Mouse (Mus musculus) layer of hippocampus, postnatal 14 days (tissue): Measurements from ENCODE around the gene Rock2. TPM values are rescaled to one million over a fixed set of nuclear protein-coding genes. Genes with fewer than 3 reads are reported as not detected.
"Not testable (repeated sequence)": the region's sequence is repeated elsewhere in the genome, so short reads cannot be mapped to it uniquely, and the experiment has no call there.

ENCODE experiments used
- DNase-seq, 2 experiments: peaks; one replicate each; pipeline ENCODE4 v3.0.0; 2021 to 2022; ENCODE audit warnings: low spot score in 2 of 2, mixed read lengths in 1 of 2
- total RNA-seq, 2 experiments: library from RNA; stranded (reverse); gene quantifications; 2 replicates each; pipeline ENCODE4 v1.2.3; 2021

Rock2 gene
- total RNA-seq, 2 experiments from 2014 or later = 99.1 to 100 TPM

DNA sequence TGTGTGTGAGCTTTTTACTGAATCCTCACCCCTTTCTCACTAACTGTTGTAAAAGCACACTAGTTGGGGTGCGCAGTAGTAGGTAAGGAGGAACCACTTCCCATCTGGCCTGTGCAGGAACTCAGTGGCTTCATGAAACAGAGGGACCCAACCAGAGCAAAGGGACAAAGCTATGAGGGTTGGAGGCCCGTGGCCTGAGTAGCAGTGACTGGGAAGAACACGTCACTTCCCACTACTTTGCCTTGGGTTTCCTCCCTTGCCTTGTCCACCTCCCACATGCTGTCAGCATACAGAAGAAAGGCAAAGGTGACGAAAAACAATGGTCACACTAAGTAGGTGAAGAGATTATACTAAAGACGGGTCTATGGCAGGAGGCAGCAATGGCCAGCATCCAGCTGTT, 101.6 kb downstream of the Rock2 start:
- no peak for DNase-seq

DNA sequence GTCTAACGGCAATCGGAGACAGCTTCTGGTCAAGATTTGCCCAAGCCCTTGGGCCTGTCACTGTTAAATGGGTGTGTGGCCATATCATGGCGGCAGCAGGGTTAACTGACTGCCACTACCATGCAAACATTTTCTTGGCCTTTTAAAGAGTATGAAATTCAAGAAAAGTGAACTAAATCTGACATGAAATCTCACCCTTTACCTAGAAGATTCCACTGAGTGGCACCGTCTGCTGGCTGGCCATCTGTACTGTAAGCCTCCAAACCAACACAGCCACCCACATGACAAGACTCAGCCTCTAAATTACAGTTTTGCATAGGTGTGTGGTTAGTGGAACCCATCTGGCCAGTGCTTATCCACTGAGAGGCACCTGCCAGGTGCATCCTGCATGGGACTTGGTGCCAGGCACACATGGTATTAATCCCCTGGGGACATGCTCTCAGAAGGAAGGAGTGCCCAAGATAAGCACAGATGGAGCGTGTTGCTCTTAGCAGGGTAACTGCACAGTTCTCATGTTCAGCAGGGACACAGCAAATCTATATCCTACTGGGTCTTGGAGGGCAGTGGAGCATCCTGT, 102.3 kb downstream of the Rock2 start:
- DNase-seq = no peak

DNA sequence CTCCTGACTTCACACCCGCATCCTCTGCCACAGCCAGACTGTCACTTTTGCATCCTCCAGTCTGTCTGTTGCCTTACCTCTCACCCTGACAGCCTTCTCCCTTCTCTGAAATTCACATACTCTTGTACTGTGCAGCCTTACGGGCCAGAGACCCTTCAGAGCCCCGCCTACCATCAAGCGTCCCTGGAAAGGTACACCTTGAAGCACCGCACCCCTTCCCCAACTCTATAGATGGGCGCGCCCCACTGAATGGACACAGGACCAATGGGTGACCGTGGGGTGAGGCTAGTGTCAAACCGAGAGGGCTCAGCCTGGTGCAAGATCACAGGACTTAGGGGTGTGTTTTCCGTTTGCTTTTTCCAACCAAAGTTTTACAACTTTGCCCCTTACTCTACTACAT, 104.5 kb downstream of the Rock2 start:
- no peak for DNase-seq

DNA sequence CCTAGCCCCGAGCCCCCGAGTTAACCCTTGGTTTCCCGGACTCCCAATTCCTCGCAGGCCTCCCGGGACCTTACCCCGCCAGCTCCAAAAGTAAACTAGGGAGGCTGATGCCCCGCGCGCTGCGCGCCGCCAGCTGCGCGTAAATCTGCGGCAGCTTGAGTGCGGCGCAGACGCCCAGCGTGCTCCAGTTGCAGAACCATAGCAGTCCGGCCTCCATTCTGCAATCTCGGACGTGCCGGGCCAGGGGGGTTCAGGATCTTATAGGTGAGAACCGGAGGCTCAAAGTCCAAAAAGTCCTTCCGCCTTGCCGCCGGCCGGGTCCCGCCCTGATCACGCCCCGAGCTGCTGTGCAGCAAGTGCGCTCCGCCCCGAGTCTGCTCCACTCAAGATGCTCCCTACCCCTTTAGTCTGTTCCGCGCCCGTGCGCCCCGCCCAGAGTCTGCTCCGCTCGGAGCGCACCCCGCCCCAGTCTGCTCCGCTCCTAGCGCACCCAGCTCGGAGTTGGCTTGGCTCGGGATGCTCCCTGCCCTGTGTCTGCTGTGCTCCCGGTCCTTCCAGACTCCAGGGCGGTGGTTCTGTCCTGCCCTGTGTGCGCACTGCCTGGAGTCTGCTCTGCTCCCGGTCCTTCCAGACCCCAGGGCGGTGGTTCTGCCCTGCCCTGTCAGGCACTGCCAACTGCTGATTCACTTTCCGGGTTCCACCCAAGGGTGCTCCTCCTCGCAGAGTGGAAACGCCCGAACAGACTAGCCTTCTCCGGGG, 105.2 kb downstream of the Rock2 start, which contains the start of gene Pqlc3:
Gene Pqlc3, minus strand, starts transcription at position 670 of the 759 bp plus-strand sequence.
- peak; percentile 54 to 57 for DNase-seq

DNA sequence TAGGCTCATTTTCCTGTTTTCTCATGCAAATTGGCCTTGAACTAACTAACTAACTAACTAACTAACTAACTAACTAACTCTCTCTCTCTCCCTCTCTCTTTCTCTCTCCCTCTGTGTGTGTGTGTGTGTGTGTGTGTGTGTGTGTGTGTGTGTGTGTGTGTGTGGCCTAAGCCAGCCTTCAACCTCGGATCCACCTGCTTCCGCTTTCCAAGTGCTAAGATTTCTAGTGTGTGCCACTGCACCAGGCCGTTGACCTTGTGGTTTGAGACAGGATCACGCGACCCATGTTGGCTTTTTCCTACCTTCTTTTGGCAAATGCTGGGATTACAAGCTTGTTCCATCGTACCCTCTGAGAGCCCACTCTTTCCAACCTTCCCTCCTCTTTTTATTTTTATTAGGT, 105.9 kb downstream of the Rock2 start:
- DNase-seq = no peak

DNA sequence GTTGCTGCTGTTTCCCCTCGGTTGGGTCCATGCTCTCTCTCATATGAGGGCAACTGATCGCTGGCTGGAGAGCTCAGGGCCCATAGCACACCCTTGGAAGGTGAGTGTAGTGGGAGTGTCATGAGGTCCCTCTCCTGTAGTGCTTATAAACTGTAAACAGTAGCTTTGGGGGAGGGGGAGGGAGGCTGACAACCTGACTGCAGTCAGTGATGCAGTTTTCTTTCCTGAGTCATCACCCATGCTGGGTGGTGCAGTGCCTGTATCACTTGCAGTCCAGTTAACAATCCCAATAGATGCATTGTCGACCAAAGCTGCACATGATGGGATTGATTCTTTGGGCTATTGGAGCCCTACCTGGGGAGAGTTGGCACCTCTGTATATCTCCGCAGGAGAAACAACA, 106.5 kb downstream of the Rock2 start:
- DNase-seq = no peak

DNA sequence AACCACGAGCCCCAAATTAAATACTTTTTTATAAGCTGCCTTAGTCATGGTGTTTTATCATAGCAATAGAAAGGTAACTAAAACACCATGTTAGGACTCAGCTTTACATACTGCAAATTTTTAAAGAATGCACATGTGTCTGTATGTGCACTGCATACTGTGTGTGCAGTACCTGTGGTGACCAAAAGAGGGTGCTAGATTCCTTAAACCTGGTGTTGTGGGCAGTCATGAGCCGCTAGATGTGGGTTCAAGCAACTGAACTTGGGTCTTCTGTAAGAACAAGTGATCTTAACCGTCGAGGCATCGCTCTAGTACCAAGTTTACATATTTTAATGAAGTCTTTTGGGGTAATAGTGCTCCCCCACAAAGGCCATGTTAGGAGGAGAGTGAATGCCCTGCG, 114.8 kb downstream of the Rock2 start:
- no peak for DNase-seq

DNA sequence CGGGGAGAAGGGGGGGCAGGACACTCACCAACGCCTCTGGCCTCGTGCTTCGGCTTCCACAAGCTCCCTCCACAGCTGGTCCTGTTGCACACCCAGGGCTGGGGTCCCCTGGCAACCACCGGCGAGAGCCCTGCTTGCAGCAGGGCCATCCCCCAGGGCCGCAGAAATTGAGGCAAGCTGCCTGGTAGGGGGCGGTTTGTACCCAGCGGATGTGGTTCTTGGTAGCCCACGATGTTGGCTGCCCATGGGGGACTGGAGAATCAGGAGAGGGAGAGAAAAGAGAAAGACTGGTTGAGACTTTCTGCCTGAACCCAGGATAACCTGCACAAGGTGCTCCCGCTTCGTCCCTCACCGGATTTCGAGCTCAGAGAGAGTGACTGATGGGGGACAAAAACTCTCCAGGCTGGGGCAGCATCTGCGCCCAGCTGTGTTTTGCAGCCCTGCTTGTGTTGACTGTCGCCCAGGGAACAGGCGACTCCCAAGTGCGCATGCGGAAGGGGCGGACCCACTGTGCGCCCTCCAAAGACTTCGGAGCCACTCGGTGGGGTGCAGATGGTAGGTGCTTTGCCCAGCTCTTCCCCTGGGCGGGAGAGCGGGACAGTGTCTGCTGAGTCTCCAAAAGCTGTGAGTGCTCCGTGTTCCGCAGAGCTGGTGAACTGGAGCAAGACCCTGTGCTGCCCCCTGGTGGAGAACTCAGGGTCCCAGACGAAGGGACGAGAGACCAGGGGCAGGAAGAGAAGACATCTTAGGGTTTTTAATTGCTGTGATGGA, 116.6 kb downstream of the Rock2 start, which contains the start of gene 2410004P03Rik:
Gene 2410004P03Rik, minus strand, starts transcription at position 628 of the 771 bp plus-strand sequence.
- peak; percentile 55 to 67 for DNase-seq

DNA sequence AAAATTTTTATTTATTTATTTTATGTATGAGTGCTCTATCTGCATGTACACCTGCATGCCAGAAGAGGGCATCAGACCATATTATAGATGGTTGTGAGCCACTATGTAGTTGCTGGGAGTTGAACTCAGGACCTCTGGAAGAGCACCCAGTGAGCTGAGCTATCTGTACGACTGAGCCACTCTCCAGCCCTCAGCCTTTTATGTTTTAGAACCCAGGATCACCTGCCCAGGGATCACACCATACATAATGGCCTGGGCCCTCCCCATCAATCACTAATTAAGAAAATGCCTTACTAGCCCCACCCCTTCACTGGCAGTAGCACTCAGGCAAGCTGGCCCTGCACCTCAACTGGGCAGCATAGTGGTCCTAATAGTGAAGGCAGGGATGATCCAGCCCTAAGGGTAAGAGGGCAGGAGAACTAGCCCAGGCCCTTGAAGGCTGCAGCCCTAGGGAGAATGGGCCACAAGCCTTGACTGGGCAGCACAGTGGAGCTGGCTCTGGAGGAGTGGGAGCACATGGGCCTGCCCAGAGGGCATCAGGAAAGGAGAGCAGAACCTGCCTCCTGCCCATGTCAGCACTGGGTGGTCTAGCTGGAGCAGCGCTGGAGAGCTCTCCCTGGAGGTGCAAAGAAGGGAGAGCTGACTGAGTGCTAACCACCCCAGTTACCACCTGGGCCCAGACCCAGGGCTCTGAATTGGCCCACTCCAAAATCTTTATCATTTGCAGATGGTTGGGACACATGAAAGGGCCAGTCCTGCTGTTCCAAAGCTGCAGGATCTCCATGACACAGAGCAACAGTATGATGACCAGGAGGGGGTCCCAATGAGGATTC, 117.6 kb downstream of the Rock2 start:
- DNase-seq = no peak

DNA sequence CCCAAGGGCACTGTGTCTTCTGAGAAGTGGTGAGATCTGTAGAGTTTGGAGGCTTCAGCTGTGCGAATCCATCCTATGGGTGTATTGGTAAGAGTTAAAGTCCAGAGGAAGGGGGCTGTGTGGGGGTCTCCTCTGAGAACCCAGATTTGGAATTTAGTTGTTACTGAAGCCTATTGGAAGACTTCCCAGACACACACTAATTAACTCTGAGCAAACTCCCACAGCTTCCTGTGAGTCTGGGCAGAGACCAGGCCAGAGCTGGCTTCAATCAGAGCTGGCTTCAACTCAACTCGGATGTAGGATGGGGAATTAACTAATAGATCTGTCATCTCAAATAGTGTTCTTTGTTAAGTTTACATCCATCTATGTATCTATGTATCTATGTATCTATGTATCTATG, 121.0 kb downstream of the Rock2 start:
- DNase-seq = peak in 1 of 2 experiments; percentile 47

DNA sequence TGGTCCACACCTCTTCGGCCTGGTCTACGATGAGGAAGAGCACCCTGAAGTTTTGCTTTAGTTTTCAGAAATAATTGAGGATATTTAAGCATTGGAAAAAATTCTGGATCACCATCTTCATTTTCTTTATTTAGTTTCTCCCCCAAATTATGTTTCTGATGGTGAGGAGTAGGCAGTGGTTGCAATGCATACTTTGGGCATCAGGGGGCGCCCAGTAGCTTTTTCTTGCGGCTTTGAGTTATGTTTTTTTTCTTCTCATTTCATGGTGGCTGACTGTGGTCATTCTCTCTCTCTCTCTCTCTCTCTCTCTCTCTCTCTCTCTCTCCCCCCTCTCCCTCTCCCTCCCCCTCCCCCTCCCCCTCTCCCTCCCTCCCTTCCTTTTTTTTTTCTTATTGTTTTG, 123.8 kb downstream of the Rock2 start:
- DNase-seq = peak; percentile 51 to 64

DNA sequence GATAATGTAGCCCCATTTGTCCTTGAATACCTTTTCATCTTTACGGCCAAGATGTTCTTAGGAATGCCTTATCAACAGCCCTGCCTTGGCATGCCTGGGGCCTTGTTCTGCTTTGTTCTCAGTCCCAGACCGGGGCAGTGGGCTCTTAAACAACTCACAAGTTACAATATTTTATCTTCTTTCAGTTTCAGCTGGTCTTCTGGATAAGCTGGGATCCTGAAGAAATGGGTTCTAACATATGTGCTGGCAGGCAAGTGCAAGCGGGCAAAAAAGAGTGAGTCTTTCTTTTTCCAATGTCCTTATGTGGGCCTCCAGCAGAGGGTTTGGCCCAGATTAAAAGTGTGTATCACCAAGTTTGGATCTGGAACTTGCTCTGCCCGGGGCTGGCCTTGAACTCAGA, 126.4 kb downstream of the Rock2 start:
- not testable (repeated sequence) for DNase-seq

DNA sequence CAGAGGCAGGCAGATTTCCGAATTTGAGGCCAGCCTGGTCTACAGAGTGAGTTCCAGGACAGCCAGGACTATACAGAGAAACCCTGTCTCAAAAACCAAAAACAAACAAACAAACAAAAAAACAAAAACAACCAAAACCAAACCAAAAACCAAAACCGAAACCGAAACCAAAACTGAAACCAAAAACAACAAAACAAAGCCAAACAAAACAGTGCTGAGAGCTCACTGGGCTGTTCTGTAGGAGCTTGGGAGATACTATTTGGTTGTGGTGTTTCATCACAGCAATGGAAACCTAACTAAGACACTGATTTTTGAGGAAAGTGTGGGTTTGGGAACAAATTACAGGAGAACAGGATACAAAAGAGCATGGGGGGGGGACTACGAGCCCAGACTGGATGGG, 127.5 kb downstream of the Rock2 start:
- no peak for DNase-seq

DNA sequence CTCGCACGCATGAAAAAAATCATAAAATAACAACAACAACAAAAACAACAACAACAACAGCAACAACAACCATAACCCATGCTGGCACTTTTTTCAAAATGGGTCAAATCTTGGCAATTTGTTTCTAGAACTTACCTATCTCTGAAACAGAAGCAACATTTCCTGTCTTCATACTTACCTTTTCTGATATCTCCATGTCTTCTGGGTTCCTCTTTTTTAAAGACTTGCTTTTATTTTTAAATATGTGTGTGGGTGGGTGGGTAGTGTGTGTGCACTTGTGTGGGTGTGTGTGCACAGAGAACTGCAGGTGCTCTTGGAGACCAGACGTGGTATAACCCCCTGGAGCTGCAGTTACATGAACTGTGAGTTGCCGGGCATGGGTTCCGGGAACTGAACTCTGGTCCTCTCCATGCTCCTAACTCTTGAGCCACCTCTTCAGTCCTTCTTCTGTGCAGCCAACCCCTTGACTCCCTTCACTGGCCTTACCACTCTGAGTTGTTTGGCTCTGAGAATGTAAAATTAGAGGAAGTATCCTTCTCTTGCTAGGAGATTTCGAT, 129.9 kb downstream of the Rock2 start:
- no peak for DNase-seq

DNA sequence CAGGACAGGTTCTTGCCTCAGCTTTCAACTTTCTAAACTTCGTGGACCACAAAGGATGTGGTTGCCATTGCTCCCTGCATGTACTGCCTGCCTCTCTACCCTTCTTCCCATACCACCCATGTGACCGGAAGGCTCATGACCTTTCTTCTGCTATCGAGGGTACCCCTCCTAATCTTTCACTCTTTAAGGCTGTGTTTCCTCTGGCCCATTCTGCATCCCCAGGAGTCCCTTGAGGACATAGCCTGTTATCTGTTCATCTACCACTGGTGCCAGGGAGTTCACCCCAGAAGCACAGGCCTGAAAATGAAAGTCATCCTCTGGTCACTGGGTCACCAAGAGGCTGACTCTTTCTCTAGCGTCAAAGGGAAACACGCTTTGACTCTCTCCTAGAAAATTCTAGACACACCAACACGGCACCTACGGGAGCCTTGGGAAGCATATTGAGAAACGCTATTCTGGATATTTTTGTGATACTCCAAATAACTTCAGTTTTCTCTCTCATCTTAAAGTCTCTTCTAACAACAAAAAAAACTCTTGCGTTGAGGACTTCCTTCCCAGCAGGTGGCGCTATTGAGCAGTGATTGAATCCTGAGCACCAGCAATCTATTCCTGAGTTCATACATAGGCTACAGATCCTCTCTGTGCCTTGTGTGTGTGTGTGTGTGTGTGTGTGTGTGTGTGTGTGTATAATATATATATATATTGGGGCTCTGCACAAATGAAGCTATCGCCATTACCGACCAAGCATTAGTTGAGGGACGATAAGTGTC, 138.2 kb downstream of the Rock2 start:
- peak; percentile 68 to 87 for DNase-seq

DNA sequence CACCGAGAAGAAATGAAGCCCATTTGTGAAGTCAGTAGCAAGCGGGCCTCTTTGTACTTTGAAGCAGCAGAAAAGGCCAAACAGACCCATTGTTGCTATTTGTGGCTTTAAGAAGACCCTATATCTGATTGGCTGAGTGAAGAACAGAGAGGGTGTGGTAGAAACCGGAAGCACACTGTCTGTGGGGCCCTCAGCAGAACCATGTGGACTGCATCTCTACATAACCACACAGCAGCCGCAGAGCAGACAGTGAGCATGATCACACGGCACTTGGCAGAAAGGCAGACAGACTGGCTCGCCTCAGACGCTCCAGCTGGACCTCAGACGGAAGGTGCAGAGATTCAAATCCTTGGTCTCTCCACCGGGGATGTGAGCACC, 138.8 kb downstream of the Rock2 start:
- peak in 1 of 2 experiments; percentile 13 for DNase-seq

DNA sequence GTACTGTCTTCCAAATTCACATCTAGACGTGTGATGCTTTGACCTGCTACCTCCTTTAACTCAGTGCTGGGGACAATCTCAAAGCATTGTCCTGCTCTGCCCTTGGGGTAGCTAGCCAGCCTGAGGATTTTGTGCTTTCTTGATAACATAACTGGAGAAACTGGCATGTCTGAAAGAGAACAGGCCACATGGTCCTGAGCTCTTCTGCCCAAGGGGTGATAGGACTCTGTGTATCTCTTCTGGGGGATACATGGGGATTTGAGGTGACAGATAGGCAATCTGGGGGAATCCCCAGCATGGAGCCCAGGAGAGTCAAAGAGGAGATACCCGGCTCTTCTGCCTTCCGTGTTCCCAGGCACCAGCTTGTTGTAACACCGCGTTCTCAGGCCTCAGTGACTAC, 140.0 kb downstream of the Rock2 start:
- DNase-seq = no peak

DNA sequence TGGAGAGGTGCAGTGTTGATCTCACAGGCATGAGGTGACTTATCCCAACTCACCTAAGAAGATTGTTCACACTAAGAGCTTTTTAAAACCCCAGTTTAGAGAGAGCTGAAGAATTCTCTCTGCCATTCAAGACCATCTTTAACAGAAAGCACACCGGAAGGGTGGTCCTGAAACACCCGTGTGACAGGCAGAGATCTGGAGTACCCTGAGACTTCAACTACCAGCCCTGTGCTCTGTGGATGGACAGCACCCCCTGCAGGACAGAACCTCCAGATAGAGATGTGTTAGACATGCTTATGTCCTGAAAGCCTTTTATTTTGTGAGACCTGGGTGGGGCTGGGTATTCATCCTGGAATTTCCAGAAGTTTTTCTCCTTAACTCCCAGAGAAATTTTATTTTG, 140.4 kb downstream of the Rock2 start:
- no peak for DNase-seq

DNA sequence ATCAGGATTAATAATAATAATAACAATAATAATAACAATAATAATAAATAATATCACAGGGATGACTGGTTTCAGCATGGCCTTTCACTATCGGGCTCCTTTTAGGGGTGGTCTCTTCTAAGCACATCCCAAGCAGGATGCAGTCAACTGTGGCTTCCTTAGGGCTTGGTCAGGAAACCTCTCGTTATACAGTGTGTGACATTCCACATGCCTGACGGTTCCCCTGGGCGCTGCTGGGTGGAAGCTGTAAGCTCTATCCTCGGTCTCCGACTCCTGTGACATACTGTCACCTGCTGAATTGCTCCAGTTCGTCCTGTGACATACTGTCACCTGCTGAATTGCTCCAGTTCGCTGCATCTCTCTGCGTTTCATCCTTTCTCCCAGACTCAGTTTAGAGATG, 141.8 kb downstream of the Rock2 start:
- DNase-seq = no peak

DNA sequence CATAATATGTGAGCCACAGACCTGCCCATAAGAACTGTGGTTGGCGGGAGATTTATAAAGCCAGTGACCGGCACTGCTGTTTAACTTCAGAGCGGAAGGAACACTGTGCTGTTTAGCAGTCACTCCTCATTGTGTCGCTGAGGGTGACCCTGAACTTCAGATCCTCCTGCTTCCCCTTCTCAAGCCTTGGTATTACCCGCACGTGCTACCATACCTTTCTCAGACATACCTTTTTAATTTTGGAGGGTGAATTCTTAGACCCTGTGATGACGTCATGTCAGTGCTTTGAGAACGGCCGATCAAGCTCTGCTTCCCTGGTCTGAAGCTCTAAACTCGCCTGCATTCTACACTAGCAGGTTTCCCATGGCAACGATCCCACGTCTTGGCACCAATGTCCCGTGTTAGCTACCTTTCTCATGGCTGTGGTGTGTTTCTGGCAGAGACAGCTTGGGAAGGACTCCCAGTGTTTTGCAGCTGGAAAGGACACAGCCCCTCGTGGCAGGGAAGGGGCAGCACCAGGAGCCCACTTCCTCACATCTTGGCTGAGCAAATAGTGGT, 142.4 kb downstream of the Rock2 start:
- DNase-seq = peak in 1 of 2 experiments; percentile 37
